Mouse (Mus musculus) layer of hippocampus, adult 2 months (tissue): ENCODE results near the gene Atxn7l1. TPM values are rescaled to one million over a fixed set of nuclear protein-coding genes. Genes with fewer than 3 reads are reported as not detected.

ENCODE experiments used
- DNase-seq, 2 experiments: peaks; one replicate each; pipeline ENCODE4 v3.0.0; 2022; ENCODE audit warnings: low spot score in 2 of 2
- H3K27ac ChIP-seq: fragments of 200-600 bp; 2 replicates; pipeline ENCODE4 v1.8.1; 2022
- H3K4me3 ChIP-seq: fragments of 200-600 bp; 2 replicates; pipeline ENCODE4 v1.8.1; 2022; ENCODE audit warnings: mild to moderate bottlenecking
- CTCF ChIP-seq: fragments of 200-600 bp; conservative IDR thresholded peaks from 2 replicates; pipeline ENCODE4 v1.8.1; 2022; ENCODE audit warnings: antibody characterized with exemption, mild to moderate bottlenecking, moderate library complexity
- total RNA-seq, 2 experiments: library from RNA; stranded (reverse); gene quantifications; 2 replicates each; pipeline ENCODE4 v1.2.3; 2021

Gene Atxn7l1
- total RNA-seq, 2 experiments from 2014 or later: 62.0 to 62.9 TPM

DNA sequence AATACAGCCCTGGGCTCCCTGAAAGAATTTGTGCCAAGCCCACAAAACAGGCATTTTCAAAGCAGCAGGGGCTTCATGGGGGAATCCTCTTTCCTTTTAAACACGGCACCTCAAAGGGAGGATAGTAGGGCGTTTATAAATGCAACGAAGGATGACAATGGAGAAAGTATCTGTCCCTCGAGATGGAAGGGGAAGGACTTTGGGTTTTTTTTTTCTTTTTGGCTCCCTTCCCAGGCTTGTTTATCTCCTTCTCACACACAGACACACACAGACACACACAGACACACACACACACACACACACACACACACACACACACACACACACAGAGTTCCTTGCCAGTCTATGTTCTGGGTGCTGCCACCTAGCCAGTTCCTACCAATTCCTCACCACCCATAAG is 189.8 kb downstream of the Atxn7l1 start:
- no peak for DNase-seq
- peak overlapping the region; percentile 7; the same call in 1 of the 2 replicates for H3K27ac ChIP-seq
- H3K4me3 ChIP-seq: no peak overlapping the region
- TF ChIP-seq CTCF: no peak

DNA sequence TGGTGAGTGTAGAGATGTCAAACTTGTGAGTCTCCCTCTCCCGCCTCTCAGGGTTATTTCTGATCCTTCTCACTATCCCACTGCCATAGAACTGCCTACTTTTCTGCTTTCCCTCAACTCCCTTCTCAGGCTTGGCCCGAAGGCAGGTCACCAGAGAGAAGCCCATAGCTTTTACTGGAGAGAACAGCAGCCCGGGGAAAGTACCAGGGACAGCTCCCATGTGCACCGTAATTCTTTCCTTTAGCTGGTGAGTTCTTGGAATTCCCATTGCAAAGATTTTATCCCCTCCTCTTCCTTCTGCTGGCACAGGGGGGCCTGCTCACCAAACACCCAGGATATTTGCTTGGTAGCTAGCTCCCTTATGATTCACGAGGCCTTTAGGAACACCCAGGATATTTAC is 190.7 kb downstream of the Atxn7l1 start:
- no peak for DNase-seq
- no peak for TF ChIP-seq CTCF
- Histone ChIP-seq H3K27ac (no peak overlapping the region), H3K4me3 (no peak overlapping the region)

DNA sequence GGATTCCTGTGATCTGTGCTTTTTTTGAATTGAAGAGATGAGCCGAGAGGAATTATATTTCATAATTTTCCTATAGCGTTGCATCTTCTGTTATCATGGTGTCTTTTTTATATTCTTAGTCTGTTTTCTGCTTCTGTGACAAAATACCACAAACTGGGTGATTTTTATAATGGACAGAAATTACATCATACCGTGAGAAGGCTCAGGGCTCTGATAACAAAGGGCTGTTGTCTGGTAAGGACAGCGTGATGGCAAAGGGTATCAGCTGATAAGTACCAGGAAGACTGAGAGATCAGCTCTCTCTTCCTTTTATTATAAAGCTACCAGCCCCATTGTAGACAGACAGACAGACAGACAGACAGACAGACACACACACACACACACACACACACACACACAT is 192.3 kb downstream of the Atxn7l1 start:
- no peak overlapping the region for H3K4me3 ChIP-seq
- no peak for DNase-seq
- no peak overlapping the region for H3K27ac ChIP-seq
- TF ChIP-seq CTCF: no peak

DNA sequence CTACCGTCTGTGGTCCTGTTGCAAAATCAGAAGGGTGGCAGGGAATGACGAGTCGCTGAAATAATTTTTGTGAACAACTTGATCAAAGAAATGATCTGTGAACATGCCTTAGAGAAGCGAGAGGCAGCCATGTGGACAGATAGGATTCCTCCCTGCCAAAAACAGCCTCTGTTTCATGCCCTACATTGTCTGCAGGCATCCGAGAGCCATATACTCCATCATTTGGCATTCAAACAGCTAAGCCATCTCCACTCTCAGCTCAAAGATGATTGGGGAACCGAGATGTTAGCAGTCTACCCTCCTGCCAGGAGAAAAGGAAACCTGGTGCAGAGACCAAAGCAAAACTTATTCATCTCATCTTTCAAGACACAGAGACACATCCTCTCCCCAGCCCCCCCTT is 193.2 kb downstream of the Atxn7l1 start:
- TF ChIP-seq CTCF: no peak
- Histone ChIP-seq H3K27ac (peak overlapping the region; percentile 86), H3K4me3 (no peak overlapping the region; the same call in 1 of the 2 replicates)
- no peak for DNase-seq

DNA sequence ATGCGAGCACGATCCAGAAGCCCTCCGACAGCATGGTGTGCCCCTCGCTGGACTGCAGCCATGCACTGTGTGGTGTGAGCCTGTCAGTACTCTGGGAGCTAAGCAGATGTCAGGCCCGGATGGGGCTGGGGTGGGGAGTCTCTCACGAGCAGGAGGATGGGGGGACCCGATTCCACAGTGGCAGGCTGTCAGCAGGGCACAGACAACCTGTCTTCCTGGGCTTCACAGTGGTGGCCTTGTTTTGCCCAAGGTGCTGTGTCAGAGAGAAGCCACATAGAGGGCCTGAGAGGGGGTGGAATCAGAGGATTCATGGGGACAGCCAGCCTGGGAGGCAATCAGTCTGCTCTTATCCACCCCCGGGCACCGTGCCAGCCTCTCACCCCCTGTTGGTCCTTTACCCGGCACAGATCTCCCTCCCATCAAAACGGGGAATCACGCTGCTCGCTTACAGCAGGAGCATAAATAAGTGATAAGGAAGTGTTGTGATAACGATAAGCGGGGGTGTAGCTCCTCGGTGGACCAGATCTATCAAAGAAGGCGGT is 193.9 kb downstream of the Atxn7l1 start:
- DNase-seq: peak; percentile 44 to 64
- no peak; the same call in 1 of the 2 replicates for TF ChIP-seq CTCF
- H3K4me3 ChIP-seq: peak overlapping the region; percentile 4; the same call in 1 of the 2 replicates
- peak overlapping the region; percentile 86 for H3K27ac ChIP-seq

DNA sequence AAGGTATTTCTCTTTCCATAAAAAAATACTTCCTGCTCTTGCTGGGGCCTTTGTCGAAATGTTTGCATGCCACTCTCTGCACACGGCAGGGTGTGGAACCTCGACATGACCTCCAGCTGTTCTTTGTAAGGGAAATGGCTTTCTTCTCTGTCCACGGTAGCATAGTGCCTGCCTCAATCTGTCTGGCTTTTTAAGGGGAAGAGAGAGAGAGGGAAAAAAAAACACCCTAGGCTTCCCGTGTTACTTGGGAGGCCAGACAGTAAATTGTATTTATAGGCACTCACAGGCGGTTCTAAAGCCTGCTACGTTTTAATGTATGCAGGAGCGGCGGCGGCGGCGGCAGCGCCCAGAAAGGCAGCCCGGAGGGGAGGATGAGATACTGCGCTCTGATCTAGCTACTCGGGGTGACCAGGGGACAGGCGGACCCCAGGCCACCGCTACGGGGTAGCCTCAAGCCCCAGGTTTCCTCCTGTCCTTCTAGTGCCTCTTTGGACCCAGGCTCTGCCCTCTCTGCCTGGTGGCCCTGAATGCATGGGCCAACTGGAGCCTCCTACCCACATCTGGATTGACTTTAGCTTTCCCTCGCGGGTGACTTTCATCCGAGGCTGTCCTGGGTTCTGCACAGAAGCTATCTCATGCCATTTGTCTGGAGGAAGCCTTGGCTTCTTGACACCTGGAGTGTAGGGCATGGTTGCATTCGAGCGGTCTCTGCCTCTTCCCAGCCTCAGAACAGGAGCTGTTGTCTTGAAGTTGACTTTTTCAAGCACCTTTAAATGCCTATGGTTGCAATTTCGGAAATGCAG is 197.7 kb downstream of the Atxn7l1 start:
- DNase-seq: no peak
- TF ChIP-seq CTCF: no peak
- no peak overlapping the region for H3K4me3 ChIP-seq
- no peak overlapping the region for H3K27ac ChIP-seq

DNA sequence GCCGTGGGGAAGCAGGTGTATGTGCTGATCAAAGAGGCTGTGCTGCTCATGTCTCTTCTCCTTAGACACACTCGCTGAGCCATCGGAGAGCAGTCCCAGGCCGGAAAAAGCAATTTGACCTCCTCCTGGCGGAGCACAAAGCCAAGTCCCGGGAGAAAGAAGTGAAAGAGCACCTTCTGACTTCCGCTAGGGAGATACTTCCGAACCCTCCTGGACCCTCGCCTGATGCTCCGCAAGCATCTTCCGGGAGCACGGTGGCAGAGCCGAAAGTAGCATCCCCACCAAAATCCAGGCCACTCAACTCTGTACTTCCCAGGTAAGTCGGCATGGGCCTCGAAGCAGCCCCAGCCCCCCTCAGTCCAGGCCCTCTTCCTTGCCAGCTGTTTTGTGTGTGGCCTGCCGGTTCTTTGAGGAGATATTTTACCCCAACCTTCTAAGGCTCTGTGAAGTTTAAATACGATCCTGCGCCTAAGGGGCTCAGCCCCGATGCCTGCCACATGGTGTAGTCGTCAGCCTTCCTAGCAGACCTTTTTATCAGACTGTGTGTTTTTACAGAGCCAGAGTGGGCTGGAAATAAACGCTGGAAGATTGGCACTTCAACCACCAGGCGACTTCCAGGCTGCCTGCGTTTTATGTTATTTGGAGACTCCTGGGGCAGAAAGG is 198.4 kb downstream of the Atxn7l1 start:
- Histone ChIP-seq H3K27ac (no peak overlapping the region), H3K4me3 (no peak overlapping the region)
- 0 out of 2 replicates have a peak, but pooled peaks have one; percentile 23 for TF ChIP-seq CTCF
- DNase-seq: no peak

DNA sequence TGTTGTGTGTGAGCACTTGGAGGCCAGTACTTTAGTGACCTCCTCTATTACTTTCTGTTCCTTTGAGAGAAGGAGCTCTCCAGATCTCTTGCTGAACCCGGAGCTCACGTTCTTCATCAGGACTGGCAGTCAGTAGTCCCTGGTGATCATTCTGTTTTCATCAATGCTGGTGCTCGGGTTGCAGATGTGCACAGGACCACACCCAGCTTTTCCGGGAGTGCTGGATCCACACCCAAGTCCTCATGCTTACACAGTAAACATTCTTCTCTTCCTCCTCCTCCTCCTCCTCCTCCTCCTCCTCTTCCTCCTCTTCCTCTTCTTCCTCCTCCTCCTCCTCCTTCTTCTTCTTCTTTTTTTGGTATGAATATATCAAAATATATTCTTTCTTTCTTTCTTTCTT is 205.2 kb downstream of the Atxn7l1 start:
- Histone ChIP-seq H3K27ac (no peak overlapping the region), H3K4me3 (no peak overlapping the region)
- no peak for DNase-seq
- no peak for TF ChIP-seq CTCF

DNA sequence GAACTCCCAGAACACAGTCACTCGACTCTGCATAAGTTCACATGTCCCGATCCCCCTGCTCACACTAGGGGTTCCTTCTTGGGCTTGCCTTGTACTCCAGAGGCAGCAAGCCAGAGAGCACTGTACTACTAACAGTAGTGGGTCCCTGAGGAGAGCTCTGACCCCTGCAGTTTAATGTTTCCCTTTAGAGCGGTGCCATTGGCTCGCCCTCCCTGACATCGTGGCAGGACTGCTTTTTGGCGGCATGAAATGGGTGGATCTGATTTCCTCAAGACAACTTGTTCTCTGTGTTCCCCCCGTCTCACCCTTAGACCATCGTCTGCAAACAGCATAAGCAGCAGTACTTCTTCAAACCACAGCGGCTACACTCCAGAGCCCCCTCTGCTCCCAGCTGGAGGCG is 210.9 kb downstream of the Atxn7l1 start:
- DNase-seq: no peak
- H3K4me3 ChIP-seq: no peak overlapping the region
- TF ChIP-seq CTCF: no peak
- no peak overlapping the region for H3K27ac ChIP-seq

DNA sequence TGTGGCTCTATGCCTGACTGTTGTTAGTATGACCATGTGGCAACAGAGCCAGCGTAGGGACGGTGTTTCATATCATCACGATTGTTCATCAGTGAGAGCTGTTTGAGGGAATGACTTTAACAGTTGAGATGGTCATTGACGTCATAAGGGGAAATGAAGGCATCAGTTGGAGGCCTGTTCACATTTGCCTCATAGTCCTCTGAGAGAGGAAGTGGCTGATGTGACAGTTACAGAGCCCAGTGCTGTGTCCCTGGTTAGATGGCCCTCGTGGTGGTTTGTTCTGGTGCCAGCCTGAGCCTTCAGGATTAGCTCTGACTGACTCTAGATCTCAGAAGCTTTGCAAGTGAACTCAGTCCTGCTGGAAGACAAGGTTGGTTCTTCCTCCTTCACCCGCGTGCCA is 211.7 kb downstream of the Atxn7l1 start:
- Histone ChIP-seq H3K27ac (no peak overlapping the region), H3K4me3 (no peak overlapping the region)
- DNase-seq: no peak
- TF ChIP-seq CTCF: no peak

DNA sequence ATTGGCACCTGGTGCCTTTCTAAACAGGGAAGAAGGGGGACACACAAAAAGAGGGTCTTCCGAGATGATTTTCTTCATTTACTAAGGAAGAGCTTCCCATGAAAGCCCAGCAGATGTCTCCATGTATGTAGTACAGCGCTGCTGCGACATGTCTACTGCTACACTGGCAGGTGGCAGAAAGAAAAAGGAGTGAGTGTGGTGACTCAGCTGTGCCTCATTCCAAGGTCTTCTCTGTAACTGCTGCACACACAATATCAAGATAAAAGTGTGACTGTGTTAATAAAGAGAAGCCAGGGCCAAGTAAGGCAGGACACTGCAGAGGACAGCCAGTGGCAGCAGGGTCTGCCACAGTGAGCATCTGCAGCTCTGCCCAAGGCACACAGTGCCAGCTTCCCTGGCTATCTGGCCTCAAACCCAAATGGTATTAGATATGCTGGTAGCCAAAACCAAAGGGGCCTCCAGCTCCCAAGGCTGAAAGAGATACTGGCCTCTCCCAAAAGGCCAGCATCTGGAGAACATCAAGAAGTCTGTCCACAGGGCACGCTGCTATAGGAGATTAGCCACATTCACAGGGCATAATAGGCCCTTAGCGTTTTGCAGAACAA is 212.5 kb downstream of the Atxn7l1 start:
- Histone ChIP-seq H3K4me3 (no peak overlapping the region), H3K27ac (peak overlapping the region; percentile 56)
- TF ChIP-seq CTCF: no peak
- DNase-seq: no peak

DNA sequence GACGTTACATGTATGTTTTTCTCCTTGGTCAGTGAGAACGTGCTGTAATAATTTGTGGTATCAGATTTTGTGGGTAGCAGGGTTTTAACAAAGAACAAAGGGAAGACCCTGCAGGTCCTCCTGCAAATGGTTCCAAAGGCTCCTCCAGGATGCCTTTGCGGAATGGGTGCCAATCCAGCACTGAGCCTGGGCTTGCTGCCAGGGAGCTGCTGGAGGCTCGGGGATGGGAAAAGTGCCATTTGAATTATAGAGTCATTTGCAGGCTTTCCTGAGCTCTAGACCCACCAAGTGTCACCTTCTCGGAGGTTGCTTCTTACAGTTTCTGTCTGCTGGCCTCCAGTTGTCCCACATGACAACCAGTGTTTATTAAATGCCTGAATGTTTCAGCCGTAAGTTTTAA is 213.2 kb downstream of the Atxn7l1 start:
- Histone ChIP-seq H3K4me3 (no peak overlapping the region), H3K27ac (peak overlapping the region; percentile 37)
- no peak for TF ChIP-seq CTCF
- peak; percentile 63 to 81 for DNase-seq

DNA sequence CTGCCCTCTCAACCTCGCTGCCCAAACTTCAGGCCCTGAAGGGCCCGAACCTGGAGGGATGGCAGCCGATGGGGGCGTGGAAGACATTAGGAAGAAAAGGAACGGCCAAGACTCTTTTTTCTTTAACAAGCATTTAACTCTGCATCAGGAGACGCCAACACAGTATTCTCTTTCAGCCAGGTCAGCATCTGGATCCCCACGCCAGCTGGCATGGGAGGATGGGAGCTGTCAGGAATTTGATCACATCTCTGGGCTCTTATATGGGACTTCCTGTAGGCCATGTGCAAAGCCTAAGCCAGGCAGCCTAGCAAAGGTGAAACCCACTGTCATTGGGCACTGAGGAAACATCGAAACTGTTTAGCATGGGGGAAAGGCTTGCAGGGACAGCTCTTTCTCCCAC is 217.0 kb downstream of the Atxn7l1 start:
- Histone ChIP-seq H3K27ac (no peak overlapping the region), H3K4me3 (no peak overlapping the region)
- DNase-seq: no peak
- no peak for TF ChIP-seq CTCF
